Mouse (Mus musculus): ENCODE measurements around the gene Fhad1.

- TF ChIP-seq CTCF (IDR thresholded peaks at IDR 0.05; ENCODE audit: control insufficient read depth, insufficient read depth, insufficient read length) (no peak), USF1 (IDR thresholded peaks at IDR 0.05; ENCODE audit: low read depth) (no peak), FOSL1 (IDR thresholded peaks at IDR 0.05; ENCODE audit: insufficient read depth, low read length, poor library complexity, severe bottlenecking) (no peak), MAX (IDR thresholded peaks at IDR 0.05) (no peak), MYOD1 (IDR thresholded peaks at IDR 0.05; ENCODE audit: control insufficient read depth, insufficient read length, low read depth) (no peak), MYOG (IDR thresholded peaks at IDR 0.05; ENCODE audit: control insufficient read depth, extremely low read depth, insufficient read length) (no peak)
Observed at GRCm38 (mm10) chr4:141868051-141868450, 146.8 kb downstream of the Fhad1 start.

Data from C2C12 (cell line).